Mouse (Mus musculus): ENCODE data around the gene Gm12830. TPM values are rescaled to one million over a fixed set of nuclear protein-coding genes. Genes with fewer than 3 reads are reported as not detected.

Gm12830 gene
- polyA plus RNA-seq, 1 experiment from 2014 or later = not detected

DNA sequence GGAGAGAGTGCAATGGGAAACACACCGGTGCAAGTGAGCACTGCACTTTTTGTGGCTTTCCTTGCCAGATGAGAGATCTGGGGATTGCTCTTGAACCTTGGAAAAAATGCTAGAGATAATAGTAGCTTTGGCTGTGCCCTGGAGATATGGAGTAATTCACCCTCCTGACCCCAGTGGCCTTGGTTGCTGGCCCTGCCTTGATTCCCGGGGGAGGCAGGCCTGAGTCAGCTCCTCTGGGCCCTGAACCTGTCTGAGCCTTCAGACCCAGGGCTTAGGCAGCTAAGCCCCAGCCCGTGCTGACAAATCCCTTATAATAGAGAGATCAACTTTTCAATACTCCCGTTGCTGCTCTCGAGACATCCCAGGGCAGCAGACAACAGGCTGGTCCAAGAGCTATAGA is 36.9 kb downstream of the Gm12830 start:
- Histone ChIP-seq H3K9ac (no peak overlapping the region), H3K4me3 (replicated peaks) (no peak overlapping the region), H3K27me3 (replicated peaks) (no peaks in the 10 kb centered on the region), H3K9me3 (no peaks in the 10 kb centered on the region), H3K4me1 (replicated peaks) (no peaks in the 10 kb centered on the region), H3K36me3 (no peaks in the 10 kb centered on the region), H3K4me2 (replicated peaks) (no peak overlapping the region), H3K27ac (no peak overlapping the region)
- no peak for ATAC-seq
- 49% methylated on average over 5 of the region's 5 CpGs for WGBS

DNA sequence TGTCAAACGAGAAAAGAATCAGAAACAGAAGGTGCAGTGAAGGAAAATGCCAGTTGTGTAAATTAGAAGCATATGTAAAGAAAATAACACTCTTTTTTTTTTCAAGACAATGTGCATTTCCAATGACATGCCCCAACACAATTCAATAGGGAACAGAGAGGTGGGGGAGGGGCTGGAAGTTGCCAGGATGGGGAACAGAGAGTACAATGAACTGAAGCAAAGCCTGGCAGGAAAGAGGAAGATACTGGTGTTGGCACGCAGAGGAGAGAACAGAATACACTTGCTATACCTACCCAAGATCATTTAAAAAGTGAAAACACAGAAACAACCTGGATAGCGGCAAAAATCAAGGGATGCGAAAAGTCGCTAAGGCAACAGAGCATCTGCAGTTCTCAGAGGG is 41.6 kb downstream of the Gm12830 start:
- Histone ChIP-seq H3K27me3 (replicated peaks) (no peaks in the 10 kb centered on the region), H3K4me3 (replicated peaks) (no peak overlapping the region), H3K9me3 (no peaks in the 10 kb centered on the region), H3K27ac (no peak overlapping the region), H3K36me3 (no peaks in the 10 kb centered on the region), H3K4me1 (replicated peaks) (no peaks in the 10 kb centered on the region), H3K9ac (no peak overlapping the region), H3K4me2 (replicated peaks) (no peak overlapping the region)
- no peak for ATAC-seq
- whole genome bisulfite sequencing = 85% methylated on average over 5 of the region's 5 CpGs

DNA sequence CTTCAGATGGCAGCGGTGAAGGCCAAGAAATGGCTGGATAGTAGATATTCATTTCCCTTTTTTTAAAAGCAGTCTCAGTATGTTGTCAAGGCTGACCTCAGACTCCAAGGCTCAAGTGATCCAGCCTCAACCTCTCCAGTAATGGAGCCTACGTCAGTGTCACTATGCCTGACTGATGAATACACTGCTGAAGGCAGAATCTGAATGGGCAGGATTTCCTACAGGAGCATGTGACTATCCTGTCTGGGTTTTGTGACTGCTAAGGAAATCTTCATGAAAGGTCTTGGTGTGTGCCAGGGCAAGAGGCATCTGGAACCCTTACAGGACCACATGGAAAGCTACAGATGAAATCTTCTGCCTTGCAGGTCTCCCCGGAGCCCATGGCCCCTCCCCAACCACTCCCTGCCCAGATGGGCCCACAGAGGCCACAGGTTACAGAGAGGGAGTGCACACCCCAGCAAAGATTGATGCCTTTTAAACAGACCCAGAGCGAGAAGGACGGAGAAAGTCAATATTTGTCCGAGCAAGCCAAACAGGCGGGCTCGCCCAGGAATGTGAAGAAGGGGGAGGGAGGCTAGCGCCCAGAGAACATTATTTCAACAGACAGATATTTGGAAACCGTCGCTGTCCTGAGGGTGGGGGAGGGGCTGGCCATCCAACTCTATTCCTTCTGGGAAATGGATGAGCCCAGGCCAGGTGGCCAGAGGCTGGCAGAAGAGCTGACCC is 48.4 kb downstream of the Gm12830 start:
- peak overlapping the region; percentile 24; the same call in 1 of the 2 replicates for H3K4me2 ChIP-seq (replicated peaks)
- no peaks in the 10 kb centered on the region for H3K27me3 ChIP-seq (replicated peaks)
- 16% methylated on average over 11 of the region's 11 CpGs for WGBS
- H3K36me3 ChIP-seq = no peaks in the 10 kb centered on the region
- no peaks in the 10 kb centered on the region for H3K9me3 ChIP-seq
- H3K4me3 ChIP-seq (replicated peaks) = no peak overlapping the region
- peaks cover 12% of the 10 kb centered on the region for H3K4me1 ChIP-seq (replicated peaks)
- peak; percentile 89 for ATAC-seq
- no peak overlapping the region for H3K27ac ChIP-seq
- no peak overlapping the region for H3K9ac ChIP-seq

DNA sequence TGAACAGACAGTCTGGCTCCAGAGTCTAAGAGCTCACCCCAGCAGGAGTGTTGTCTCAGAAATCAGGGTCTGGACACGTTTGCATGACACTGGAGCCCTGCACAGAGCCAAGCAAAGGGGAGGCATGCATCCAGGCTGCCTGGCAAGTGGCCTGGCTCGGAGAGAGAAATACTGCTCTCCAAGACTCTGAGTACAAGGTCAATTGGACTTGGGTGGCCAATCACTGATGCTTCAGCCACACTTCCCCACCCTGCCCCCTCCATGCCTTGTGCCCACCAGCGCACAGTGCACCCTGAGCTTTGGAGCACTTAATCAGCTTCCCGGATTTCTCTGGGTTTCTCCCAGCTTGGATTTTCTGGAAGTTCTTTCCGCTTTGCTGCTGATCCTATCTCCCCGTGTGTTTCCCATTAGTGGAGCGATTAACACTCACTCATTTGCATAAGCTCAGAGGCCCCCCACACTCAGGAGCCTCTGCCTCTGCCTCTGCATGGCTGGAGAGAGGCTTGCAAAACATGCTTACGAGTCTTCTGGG is 55.0 kb downstream of the Gm12830 start:
- no peak overlapping the region for H3K4me2 ChIP-seq (replicated peaks)
- H3K27me3 ChIP-seq (replicated peaks) = no peaks in the 10 kb centered on the region
- H3K27ac ChIP-seq = no peak overlapping the region
- no peaks in the 10 kb centered on the region for H3K36me3 ChIP-seq
- no peak overlapping the region for H3K4me3 ChIP-seq (replicated peaks)
- no peaks in the 10 kb centered on the region for H3K9me3 ChIP-seq
- WGBS = 44% methylated on average over 8 of the region's 8 CpGs
- ATAC-seq = no peak
- H3K9ac ChIP-seq = no peak overlapping the region
- no peaks in the 10 kb centered on the region for H3K4me1 ChIP-seq (replicated peaks)

DNA sequence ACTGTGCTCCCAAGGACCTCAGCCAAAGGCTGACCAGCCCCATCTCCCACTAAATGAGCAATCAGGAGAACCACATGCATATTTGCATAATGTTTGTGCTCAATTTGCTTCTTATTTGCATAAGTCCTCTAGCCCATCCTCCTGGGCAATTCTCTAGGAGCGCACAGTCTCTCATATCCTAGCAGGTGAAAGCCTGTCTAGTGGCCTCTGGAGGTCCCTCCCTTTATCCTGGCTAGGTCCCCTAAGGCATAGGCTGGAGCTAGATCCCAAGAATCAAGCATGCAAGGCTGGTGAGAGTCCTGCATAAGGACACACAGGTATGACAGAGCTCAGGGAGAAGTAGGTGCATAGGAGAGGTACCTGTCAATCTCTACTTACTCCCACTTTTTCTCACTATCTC is 60.7 kb downstream of the Gm12830 start:
- Histone ChIP-seq H3K36me3 (no peaks in the 10 kb centered on the region), H3K27me3 (replicated peaks) (no peaks in the 10 kb centered on the region), H3K27ac (no peak overlapping the region), H3K9me3 (no peaks in the 10 kb centered on the region), H3K4me1 (replicated peaks) (no peaks in the 10 kb centered on the region), H3K4me2 (replicated peaks) (no peak overlapping the region), H3K9ac (no peak overlapping the region), H3K4me3 (replicated peaks) (no peak overlapping the region)
- no peak for ATAC-seq
- WGBS = 92% methylated on average over 1 of the region's 1 CpGs

DNA sequence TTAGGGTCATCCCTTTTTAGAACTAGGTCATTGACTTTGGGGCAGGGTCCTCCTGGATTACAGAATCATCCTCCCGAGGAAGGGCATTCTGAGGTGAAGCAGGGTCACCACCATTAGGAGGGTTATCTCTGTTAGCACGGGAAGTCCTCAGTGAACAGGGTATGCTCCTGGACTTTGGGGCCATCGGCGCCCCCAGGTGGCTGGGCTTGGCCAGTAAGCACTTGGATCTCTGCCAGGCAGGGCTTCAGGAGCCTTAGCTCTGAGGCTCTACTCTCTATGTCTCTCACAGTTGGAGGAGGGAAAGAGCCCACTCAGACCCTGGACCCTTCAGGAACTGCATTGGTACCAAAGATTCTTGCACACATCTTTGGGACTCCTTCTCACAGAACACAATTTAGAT is 76.3 kb downstream of the Gm12830 start:
- H3K9ac ChIP-seq = no peak overlapping the region
- no peaks in the 10 kb centered on the region for H3K9me3 ChIP-seq
- no peak overlapping the region for H3K4me2 ChIP-seq (replicated peaks)
- peaks cover 58% of the 10 kb centered on the region for H3K27me3 ChIP-seq (replicated peaks)
- 0 out of 2 replicates have a peak, but pooled peaks cover 4% of the 10 kb centered on the region for H3K4me1 ChIP-seq (replicated peaks)
- no peak overlapping the region for H3K4me3 ChIP-seq (replicated peaks)
- H3K27ac ChIP-seq = no peak overlapping the region
- H3K36me3 ChIP-seq = no peaks in the 10 kb centered on the region
- 5% methylated on average over 4 of the region's 4 CpGs for WGBS
- ATAC-seq = 0 out of 2 replicates have a peak, but pooled peaks have one; percentile 15

DNA sequence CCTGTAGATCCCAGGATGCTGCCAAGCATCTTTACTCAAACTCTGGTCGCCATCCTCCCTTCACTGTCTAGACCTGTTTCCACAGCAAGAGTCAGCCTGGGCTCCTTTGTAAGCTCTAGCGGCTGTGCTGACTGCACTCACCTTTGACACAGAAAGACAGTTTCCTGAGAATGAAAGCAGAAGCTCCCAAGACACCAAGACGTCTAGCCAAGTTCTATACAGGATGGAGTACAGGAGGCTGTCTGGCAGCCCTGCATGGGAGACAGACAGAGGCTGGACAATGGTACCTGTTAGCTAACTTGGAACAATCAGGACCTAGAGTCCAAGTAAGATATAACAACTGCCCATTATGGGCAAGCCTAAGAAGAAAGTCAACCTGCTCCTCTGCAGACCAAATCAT is 78.4 kb downstream of the Gm12830 start:
- Histone ChIP-seq H3K4me2 (replicated peaks) (no peak overlapping the region), H3K9me3 (no peaks in the 10 kb centered on the region), H3K36me3 (no peaks in the 10 kb centered on the region), H3K4me3 (replicated peaks) (no peak overlapping the region), H3K9ac (no peak overlapping the region), H3K4me1 (replicated peaks) (0 out of 2 replicates have a peak, but pooled peaks cover 4% of the 10 kb centered on the region), H3K27ac (no peak overlapping the region), H3K27me3 (replicated peaks) (peaks cover 76% of the 10 kb centered on the region)
- WGBS = 11% methylated on average over 3 of the region's 3 CpGs
- ATAC-seq = no peak

DNA sequence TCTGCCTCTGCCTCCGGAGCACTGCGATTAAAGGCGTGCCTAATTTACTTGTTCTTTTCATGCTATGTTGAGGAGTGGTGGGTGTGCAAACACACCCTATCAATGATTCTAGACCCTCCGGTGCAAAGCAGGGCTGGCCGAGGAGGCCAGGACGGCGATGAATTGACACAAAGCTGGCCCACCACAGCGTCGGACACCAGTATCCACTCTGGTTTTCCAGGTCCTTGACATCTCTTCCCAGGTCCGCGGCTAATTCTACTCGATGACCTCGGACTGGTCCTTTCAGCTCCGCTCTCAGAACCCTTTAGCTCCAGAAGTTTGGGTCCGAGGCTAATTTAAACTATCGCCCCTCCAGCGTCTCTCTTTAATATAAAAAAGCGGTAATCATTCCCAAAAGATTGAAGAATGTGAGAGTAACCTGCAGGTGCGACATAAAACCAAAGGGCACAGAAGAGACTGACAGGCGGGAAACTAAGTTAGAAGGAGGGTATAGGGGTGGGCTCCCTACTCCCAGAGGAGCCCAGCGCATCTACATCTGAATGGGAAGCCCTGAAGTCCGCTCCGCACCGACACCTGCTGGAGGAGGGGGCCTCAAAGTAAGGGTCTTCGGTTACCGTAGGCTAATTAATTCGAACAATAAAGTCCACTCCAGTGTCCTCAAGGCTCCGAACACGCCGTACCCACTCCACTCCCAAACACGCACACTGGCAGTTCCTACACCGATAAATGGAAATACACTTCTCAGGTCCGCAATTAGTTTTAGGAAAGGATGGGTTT is 79.5 kb downstream of the Gm12830 start:
- Histone ChIP-seq H3K4me1 (replicated peaks) (0 out of 2 replicates have a peak, but pooled peaks cover 4% of the 10 kb centered on the region), H3K4me3 (replicated peaks) (no peak overlapping the region), H3K9ac (no peak overlapping the region), H3K4me2 (replicated peaks) (no peak overlapping the region), H3K9me3 (no peaks in the 10 kb centered on the region), H3K27me3 (replicated peaks) (peaks cover 88% of the 10 kb centered on the region), H3K36me3 (no peaks in the 10 kb centered on the region), H3K27ac (no peak overlapping the region)
- no peak for ATAC-seq
- WGBS = 3% methylated on average over 33 of the region's 33 CpGs

DNA sequence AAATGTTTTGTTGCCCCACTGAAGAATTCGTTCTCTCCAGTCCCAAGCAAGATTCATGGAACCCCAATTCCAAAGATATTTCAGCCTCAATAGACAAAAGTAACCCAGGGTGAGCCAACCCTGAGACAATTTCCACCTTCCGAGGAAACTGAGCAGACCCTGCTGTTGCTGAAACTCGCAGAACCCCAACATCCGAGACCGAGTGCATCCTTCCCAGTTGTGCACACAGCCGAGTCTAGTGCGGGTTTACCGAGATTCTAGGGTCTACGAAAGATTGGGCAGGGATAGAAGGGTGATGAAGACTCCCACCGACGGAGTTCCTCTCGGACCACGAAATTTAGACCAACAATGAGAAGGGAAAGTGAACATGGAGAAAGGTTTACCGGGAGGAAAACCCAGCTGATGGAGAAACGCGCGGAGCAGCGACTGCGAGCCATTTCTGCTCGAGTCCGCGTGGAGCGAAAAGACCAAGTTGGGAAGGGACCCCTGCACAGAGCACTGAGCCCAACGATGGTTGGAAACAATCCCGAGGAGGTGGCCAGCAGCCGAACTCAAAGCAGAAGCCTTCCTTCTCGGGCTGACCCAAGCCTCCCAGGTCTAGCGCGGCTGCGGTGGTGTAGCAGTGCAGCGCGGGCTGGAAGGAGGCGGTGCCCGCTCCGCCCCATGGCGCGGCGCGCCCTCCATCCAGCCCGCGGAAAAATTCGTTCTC is 80.3 kb downstream of the Gm12830 start:
- no peak overlapping the region for H3K9ac ChIP-seq
- ATAC-seq = peak; percentile 53; the same call in 1 of the 2 replicates
- WGBS = 2% methylated on average over 42 of the region's 42 CpGs

DNA sequence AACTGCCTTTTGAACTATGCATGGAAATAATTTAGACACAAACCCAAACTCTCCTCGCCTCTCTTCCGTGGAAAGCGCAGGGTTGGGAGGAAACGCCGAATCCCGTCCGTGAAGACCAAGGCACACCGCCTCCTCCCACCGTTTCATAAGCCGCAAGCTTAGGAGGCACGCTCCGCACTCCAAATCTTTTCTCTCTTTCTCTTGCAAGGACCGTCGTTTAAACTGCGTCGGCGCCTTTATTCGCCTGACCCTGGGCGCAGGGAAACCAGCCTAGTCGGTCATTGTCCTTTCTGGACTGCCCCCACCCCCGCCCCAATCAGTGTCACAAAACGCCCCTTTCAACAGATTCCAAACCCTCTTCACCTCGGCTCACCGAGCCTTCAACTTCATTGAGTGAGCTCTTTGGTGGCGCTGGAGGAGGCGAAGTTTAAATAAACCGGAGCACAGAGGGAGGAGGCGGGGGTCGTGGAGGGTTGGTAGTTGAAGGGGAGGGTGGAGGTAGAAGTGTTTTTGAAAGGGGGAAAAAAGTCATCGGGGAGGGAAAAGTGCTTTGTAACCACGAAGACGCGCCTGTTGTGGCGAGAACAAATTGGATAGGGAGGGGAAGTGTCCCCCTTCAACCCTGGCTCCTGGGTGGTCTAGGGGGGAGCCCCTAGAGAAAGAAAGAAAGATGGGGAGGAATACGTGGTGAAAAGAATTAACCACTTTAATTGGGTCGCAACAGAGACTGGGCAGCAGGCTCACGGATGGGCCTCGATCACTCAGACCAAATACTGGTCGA is 81.3 kb downstream of the Gm12830 start:
- H3K4me2 ChIP-seq (replicated peaks) = peak overlapping the region; percentile 22
- no peak overlapping the region for H3K27ac ChIP-seq
- peaks cover 96% of the 10 kb centered on the region for H3K27me3 ChIP-seq (replicated peaks)
- 2% methylated on average over 39 of the region's 39 CpGs for WGBS
- no peaks in the 10 kb centered on the region for H3K9me3 ChIP-seq
- peaks cover 11% of the 10 kb centered on the region for H3K4me1 ChIP-seq (replicated peaks)
- H3K36me3 ChIP-seq = no peaks in the 10 kb centered on the region
- ATAC-seq = no peak
- H3K4me3 ChIP-seq (replicated peaks) = 0 out of 2 replicates have a peak overlapping the region, but pooled peaks have one; percentile 26
- H3K9ac ChIP-seq = no peak overlapping the region

More for the DNA sequence above, 80.3 kb downstream of the Gm12830 start:
- no peaks in the 10 kb centered on the region for H3K36me3 ChIP-seq
- peaks cover 91% of the 10 kb centered on the region for H3K27me3 ChIP-seq (replicated peaks)
- no peaks in the 10 kb centered on the region for H3K9me3 ChIP-seq
- peak overlapping the region; percentile 42 for H3K4me2 ChIP-seq (replicated peaks)
- H3K4me3 ChIP-seq (replicated peaks) = peak overlapping the region; percentile 26
- H3K4me1 ChIP-seq (replicated peaks) = 0 out of 2 replicates have a peak, but pooled peaks cover 4% of the 10 kb centered on the region
- no peak overlapping the region for H3K27ac ChIP-seq

DNA sequence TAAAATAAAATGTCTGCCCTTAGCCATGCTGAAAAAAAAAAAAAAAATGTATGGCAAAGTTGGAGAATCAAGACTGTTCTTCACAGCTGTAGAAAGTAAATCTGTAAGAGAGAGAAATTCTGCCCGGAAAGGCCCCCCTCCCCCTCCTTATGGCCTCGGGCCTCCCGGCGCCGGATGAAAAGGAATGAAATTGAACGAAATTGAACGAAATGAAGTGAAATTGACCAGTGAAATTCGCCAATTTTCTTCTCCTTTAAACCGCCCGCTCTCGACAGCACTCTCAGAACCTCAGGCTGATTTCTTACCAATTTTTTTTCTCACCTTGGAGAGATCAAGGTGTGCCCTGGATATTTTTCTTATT is 81.9 kb downstream of the Gm12830 start:
- H3K27ac ChIP-seq = no peak overlapping the region
- peaks cover 98% of the 10 kb centered on the region for H3K27me3 ChIP-seq (replicated peaks)
- H3K9ac ChIP-seq = no peak overlapping the region
- H3K4me1 ChIP-seq (replicated peaks) = peaks cover 16% of the 10 kb centered on the region
- no peak overlapping the region for H3K4me3 ChIP-seq (replicated peaks)
- WGBS = 8% methylated on average over 11 of the region's 11 CpGs
- H3K4me2 ChIP-seq (replicated peaks) = no peak overlapping the region
- no peaks in the 10 kb centered on the region for H3K9me3 ChIP-seq
- H3K36me3 ChIP-seq = no peaks in the 10 kb centered on the region
- no peak for ATAC-seq

All from intestine, embryonic 15.5 days (tissue).